Mouse (Mus musculus): ENCODE results near the gene Gnao1. TPM values are rescaled to one million over a fixed set of nuclear protein-coding genes. Genes with fewer than 3 reads are reported as not detected.

Gene Gnao1
- total RNA-seq, 1 experiment, result 1.1 TPM

DNA sequence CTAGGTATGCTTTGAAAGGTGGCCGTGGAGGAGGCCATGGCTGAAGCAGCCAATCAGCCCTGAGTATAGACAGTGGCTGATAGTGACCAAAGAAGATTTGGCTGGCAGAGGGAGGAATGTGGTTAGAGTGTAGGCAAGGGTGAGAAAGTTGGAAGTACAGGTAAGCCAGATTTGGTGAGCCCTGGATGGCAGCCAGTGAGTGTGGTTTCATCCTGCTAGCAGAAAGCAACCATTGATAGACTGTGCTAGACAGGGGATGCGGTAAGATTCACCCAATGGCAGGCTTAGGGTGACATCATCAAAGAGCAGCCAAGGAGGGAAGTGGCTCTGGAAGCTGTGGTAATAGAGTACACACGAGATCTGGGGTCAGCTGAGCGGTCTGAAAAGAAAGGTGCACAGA, 88.8 kb downstream of the Gnao1 start:
- Histone ChIP-seq H3K4me1 (ENCODE audit: control insufficient read depth in 2 of 2, insufficient read depth in 2 of 2, low read length in 2 of 2, poor library complexity in 1 of 2) (no peaks in the 10 kb centered on the region), H3K36me3 (ENCODE audit: control insufficient read depth, insufficient read depth, low read length, poor library complexity, severe bottlenecking) (no peaks in the 10 kb centered on the region), H3K9me3 (ENCODE audit: control insufficient read depth, insufficient read depth, low read depth, low read length) (no peaks in the 10 kb centered on the region), H3K27ac (ENCODE audit: insufficient read depth, low read depth, low read length, poor library complexity, severe bottlenecking) (no peak overlapping the region), H3K9ac (ENCODE audit: insufficient read depth, low read depth, low read length, poor library complexity, severe bottlenecking) (no peak overlapping the region), H3K4me3 (ENCODE audit: insufficient read depth in 1 of 2, low read depth in 1 of 2, low read length in 2 of 2, poor library complexity in 1 of 2, severe bottlenecking in 1 of 2) (no peak overlapping the region)
- in situ Hi-C loops (cut with MboI; ENCODE audit: low sequenced_read_pairs in 2 of 2, unreplicated experiment in 2 of 2), result no loop called here
- no peak for DNase-seq (ENCODE audit: low read depth, low spot score)
- TF ChIP-seq ZC3H11A (IDR thresholded peaks at IDR 0.05; ENCODE audit: borderline replicate concordance, low read depth, low read length), result no peak
- TF ChIP-seq ZNF384 (IDR thresholded peaks at IDR 0.05; ENCODE audit: low read depth, low read length), result no peak
- TF ChIP-seq CHD2 (IDR thresholded peaks at IDR 0.05; ENCODE audit: low read depth, low read length), result no peak
- no peak for TF ChIP-seq MAFK (IDR thresholded peaks at IDR 0.05; ENCODE audit: insufficient read depth, low read depth, low read length)
- no peak for TF ChIP-seq HCFC1 (IDR thresholded peaks at IDR 0.05; ENCODE audit: borderline replicate concordance, insufficient read depth, low read length)

DNA sequence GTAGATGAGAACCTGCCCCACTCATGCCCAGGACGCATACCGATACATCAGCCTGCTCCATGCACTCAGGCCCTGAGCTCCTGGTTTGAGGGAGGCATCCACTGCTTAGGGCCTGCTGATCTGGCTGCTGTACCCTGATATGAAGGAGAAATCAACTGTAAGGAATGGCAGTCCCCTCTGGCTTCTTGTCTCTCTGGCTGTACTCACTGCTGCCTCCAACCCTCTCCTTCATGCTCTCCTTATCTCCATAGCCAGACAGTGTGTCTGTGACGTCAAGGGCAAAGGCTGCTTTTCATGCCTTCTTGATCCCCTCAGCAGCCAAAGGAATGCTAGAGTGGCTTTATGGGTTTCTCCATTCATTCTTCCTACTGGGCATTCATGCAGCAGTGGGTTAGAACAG, 92.3 kb downstream of the Gnao1 start:
- Histone ChIP-seq H3K9ac (ENCODE audit: insufficient read depth, low read depth, low read length, poor library complexity, severe bottlenecking) (no peak overlapping the region), H3K36me3 (ENCODE audit: control insufficient read depth, insufficient read depth, low read length, poor library complexity, severe bottlenecking) (no peaks in the 10 kb centered on the region), H3K4me1 (ENCODE audit: control insufficient read depth in 2 of 2, insufficient read depth in 2 of 2, low read length in 2 of 2, poor library complexity in 1 of 2) (no peaks in the 10 kb centered on the region), H3K9me3 (ENCODE audit: control insufficient read depth, insufficient read depth, low read depth, low read length) (no peaks in the 10 kb centered on the region), H3K4me3 (ENCODE audit: insufficient read depth in 1 of 2, low read depth in 1 of 2, low read length in 2 of 2, poor library complexity in 1 of 2, severe bottlenecking in 1 of 2) (no peak overlapping the region), H3K27ac (ENCODE audit: insufficient read depth, low read depth, low read length, poor library complexity, severe bottlenecking) (no peak overlapping the region)
- TF ChIP-seq ZC3H11A (IDR thresholded peaks at IDR 0.05; ENCODE audit: borderline replicate concordance, low read depth, low read length) (no peak), CHD2 (IDR thresholded peaks at IDR 0.05; ENCODE audit: low read depth, low read length) (no peak), ZNF384 (IDR thresholded peaks at IDR 0.05; ENCODE audit: low read depth, low read length) (no peak), MAFK (IDR thresholded peaks at IDR 0.05; ENCODE audit: insufficient read depth, low read depth, low read length) (no peak)
- DNase-seq (ENCODE audit: low read depth, low spot score), result no peak
- in situ Hi-C loops (cut with MboI; ENCODE audit: low sequenced_read_pairs in 2 of 2, unreplicated experiment in 2 of 2), result no loop called here

DNA sequence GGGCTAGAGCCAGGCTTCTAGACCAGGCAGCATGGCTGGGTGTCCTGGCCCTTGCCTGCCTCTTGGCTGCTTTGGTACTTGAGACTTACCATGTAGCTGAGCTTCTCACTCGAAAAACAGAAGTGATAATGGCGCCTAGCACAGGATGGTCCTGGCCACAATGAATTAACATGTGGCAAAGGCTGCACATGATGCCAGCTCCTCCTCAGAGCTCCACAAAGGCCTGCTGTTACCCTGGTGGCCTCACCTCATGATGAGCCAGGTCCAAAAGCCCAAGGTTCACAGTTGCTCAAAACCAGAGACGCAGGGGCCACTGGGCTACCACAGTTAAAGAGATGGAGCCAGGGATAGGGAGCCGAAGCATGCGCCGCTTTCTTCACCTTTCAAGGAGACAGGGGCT, 97.2 kb downstream of the Gnao1 start:
- Histone ChIP-seq H3K4me3 (ENCODE audit: insufficient read depth in 1 of 2, low read depth in 1 of 2, low read length in 2 of 2, poor library complexity in 1 of 2, severe bottlenecking in 1 of 2) (no peak overlapping the region), H3K4me1 (ENCODE audit: control insufficient read depth in 2 of 2, insufficient read depth in 2 of 2, low read length in 2 of 2, poor library complexity in 1 of 2) (no peaks in the 10 kb centered on the region), H3K27ac (ENCODE audit: insufficient read depth, low read depth, low read length, poor library complexity, severe bottlenecking) (no peak overlapping the region), H3K9ac (ENCODE audit: insufficient read depth, low read depth, low read length, poor library complexity, severe bottlenecking) (no peak overlapping the region), H3K9me3 (ENCODE audit: control insufficient read depth, insufficient read depth, low read depth, low read length) (no peaks in the 10 kb centered on the region), H3K36me3 (ENCODE audit: control insufficient read depth, insufficient read depth, low read length, poor library complexity, severe bottlenecking) (no peaks in the 10 kb centered on the region)
- in situ Hi-C loops (cut with MboI; ENCODE audit: low sequenced_read_pairs in 2 of 2, unreplicated experiment in 2 of 2), result no loop called here
- no peak for TF ChIP-seq CHD2 (IDR thresholded peaks at IDR 0.05; ENCODE audit: low read depth, low read length)
- no peak for TF ChIP-seq HCFC1 (IDR thresholded peaks at IDR 0.05; ENCODE audit: borderline replicate concordance, insufficient read depth, low read length)
- no peak for TF ChIP-seq ZNF384 (IDR thresholded peaks at IDR 0.05; ENCODE audit: low read depth, low read length)
- TF ChIP-seq MAFK (IDR thresholded peaks at IDR 0.05; ENCODE audit: insufficient read depth, low read depth, low read length), result no peak
- TF ChIP-seq ZC3H11A (IDR thresholded peaks at IDR 0.05; ENCODE audit: borderline replicate concordance, low read depth, low read length), result no peak
- DNase-seq (ENCODE audit: low read depth, low spot score), result no peak

DNA sequence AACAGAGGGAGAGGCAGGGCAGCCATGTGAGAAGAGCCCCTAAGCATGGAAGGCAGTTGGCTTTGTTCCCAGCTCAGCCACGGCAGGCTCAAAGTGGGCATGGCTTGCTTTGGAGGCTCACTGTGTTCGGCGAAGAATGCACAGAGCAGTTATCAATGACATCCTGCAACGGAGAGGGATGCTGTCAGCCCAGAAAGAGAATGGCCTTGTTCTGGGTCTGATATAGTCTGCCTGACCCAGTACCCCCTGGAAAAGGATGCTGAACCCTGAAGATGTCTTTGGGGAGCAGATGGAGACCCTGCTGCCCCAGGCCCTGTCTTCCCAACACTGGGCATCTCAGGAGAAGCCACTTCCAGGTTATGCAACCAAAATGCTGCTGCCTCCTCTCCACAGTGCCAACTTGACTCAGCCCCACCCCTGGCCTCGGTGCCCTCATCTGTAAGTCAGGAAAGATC, 98.2 kb downstream of the Gnao1 start:
- Histone ChIP-seq H3K4me3 (ENCODE audit: insufficient read depth in 1 of 2, low read depth in 1 of 2, low read length in 2 of 2, poor library complexity in 1 of 2, severe bottlenecking in 1 of 2) (no peak overlapping the region), H3K4me1 (ENCODE audit: control insufficient read depth in 2 of 2, insufficient read depth in 2 of 2, low read length in 2 of 2, poor library complexity in 1 of 2) (no peaks in the 10 kb centered on the region), H3K27ac (ENCODE audit: insufficient read depth, low read depth, low read length, poor library complexity, severe bottlenecking) (no peak overlapping the region), H3K9ac (ENCODE audit: insufficient read depth, low read depth, low read length, poor library complexity, severe bottlenecking) (no peak overlapping the region), H3K36me3 (ENCODE audit: control insufficient read depth, insufficient read depth, low read length, poor library complexity, severe bottlenecking) (no peaks in the 10 kb centered on the region), H3K9me3 (ENCODE audit: control insufficient read depth, insufficient read depth, low read depth, low read length) (no peaks in the 10 kb centered on the region)
- no peak for TF ChIP-seq ZNF384 (IDR thresholded peaks at IDR 0.05; ENCODE audit: low read depth, low read length)
- TF ChIP-seq MAFK (IDR thresholded peaks at IDR 0.05; ENCODE audit: insufficient read depth, low read depth, low read length), result no peak
- TF ChIP-seq CHD2 (IDR thresholded peaks at IDR 0.05; ENCODE audit: low read depth, low read length), result no peak
- no peak for TF ChIP-seq ZC3H11A (IDR thresholded peaks at IDR 0.05; ENCODE audit: borderline replicate concordance, low read depth, low read length)
- TF ChIP-seq HCFC1 (IDR thresholded peaks at IDR 0.05; ENCODE audit: borderline replicate concordance, insufficient read depth, low read length), result no peak
- DNase-seq (ENCODE audit: low read depth, low spot score), result no peak
- in situ Hi-C loops (cut with MboI; ENCODE audit: low sequenced_read_pairs in 2 of 2, unreplicated experiment in 2 of 2), result no loop called here

DNA sequence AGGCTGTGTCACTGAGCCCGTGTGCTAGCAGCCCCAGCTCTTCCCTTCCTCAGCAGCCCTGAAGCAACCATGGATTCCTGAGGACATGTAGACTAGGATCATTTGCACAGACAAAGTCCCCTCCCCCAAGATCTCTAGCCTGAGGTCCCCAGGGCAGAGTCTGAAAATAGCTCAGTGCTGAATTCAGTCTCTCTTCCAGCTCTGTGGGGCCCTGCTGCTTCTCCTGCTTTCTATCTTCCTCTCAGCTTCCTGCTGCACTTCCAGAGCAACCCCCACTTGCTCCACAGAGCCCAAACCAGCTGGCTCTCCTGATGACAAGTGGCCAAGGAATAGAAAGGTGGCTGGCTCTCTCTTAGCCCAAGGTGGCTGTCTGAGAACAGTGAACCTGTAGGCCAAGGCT, 98.8 kb downstream of the Gnao1 start:
- H3K9ac ChIP-seq (ENCODE audit: insufficient read depth, low read depth, low read length, poor library complexity, severe bottlenecking), result no peak overlapping the region
- H3K27ac ChIP-seq (ENCODE audit: insufficient read depth, low read depth, low read length, poor library complexity, severe bottlenecking), result no peak overlapping the region
- H3K9me3 ChIP-seq (ENCODE audit: control insufficient read depth, insufficient read depth, low read depth, low read length), result no peaks in the 10 kb centered on the region
- no peaks in the 10 kb centered on the region for H3K36me3 ChIP-seq (ENCODE audit: control insufficient read depth, insufficient read depth, low read length, poor library complexity, severe bottlenecking)
- in situ Hi-C loops (cut with MboI; ENCODE audit: low sequenced_read_pairs in 2 of 2, unreplicated experiment in 2 of 2), result no loop called here
- TF ChIP-seq CHD2 (IDR thresholded peaks at IDR 0.05; ENCODE audit: low read depth, low read length) (no peak), ZC3H11A (IDR thresholded peaks at IDR 0.05; ENCODE audit: borderline replicate concordance, low read depth, low read length) (no peak), MAFK (IDR thresholded peaks at IDR 0.05; ENCODE audit: insufficient read depth, low read depth, low read length) (no peak), HCFC1 (IDR thresholded peaks at IDR 0.05; ENCODE audit: borderline replicate concordance, insufficient read depth, low read length) (no peak), ZNF384 (IDR thresholded peaks at IDR 0.05; ENCODE audit: low read depth, low read length) (no peak)
- no peak for DNase-seq (ENCODE audit: low read depth, low spot score)
- no peak overlapping the region for H3K4me3 ChIP-seq (ENCODE audit: insufficient read depth in 1 of 2, low read depth in 1 of 2, low read length in 2 of 2, poor library complexity in 1 of 2, severe bottlenecking in 1 of 2)
- H3K4me1 ChIP-seq (ENCODE audit: control insufficient read depth in 2 of 2, insufficient read depth in 2 of 2, low read length in 2 of 2, poor library complexity in 1 of 2), result no peaks in the 10 kb centered on the region

Data from ES-E14 (cell line).